Mouse (Mus musculus) cerebral cortex, adult 2 months (tissue): Measurements from ENCODE around the gene Kif18a.

ENCODE experiments used
- WGBS: fragments of 180-500 bp; shearing (Covaris S2); methylation state at CpG from one replicate; pipeline ENCODE4 v1.1.7; 2018; 5-methylcytosine and 5-hydroxymethylcytosine counted together

Gene Kif18a

DNA sequence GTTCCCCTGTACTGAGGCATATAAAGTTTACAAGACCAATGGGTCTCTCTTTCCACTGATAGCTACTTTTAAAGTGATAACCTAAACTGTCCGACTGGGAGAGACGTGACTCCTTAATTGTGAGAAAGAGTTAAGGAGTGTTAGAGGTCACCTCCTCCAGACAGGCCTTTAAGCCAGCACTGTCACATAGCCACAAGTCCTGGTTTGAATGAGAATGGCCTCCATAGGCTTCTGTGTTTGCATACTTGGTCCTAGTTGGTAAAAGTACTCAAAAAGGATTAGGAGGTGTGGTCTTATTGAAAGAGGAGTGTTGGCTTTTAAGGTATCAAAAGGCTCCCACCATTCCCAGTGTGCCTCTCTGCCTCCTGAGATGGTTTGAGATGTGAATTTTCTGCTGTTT, 94.3 kb downstream of the Kif18a start:
- 60% methylated on average over 2 of the region's 2 CpGs for WGBS

- WGBS: 55% methylated on average over 1 of the region's 1 CpGs
These were observed 103.5 kb downstream of the Kif18a start for GRCm38 (mm10) chr2:109384019-109384418.

DNA sequence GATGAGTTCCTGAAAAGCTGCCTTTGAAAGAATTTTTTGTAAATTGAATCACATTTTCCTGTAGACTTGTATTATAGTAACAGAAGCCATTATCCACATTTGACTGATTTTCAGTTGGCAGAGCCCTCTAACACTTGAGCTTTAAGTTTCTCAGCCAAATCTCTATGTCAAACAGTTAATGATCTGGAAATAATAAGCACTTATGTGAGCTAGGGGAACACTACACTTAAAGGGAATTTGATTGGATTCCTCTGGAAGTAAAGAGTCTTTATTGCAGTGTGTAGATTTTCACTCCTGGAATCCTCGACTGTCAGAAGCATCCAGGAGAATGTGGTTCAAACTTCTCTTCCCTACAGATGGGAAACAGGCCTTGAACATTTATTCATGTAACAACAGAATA, 105.7 kb downstream of the Kif18a start:
- WGBS: 65% methylated on average over 1 of the region's 1 CpGs

GRCm38 (mm10) chr2:109388733-109389132, 108.2 kb downstream of the Kif18a start:
- 79% methylated on average over 5 of the region's 5 CpGs for WGBS

- 49% methylated on average over 1 of the region's 1 CpGs for WGBS
These were observed 109.4 kb downstream of the Kif18a start for GRCm38 (mm10) chr2:109389977-109390376.
